8 mouse cellular contexts compared by ENCODE assay signal in genomic region chr11:60878056-60878612, GRCm38 (mm10). TPM values are rescaled to one million over a fixed set of nuclear protein-coding genes. Genes with fewer than 3 reads are reported as not detected.
A peak's percentile ranks its signal among the peaks of the same experiment; 100 is the strongest.
DNase-seq lines count a peak whose midpoint lies in the region; ATAC-seq and TF ChIP-seq lines count a peak whose summit lies in the region.

No protein-coding gene starts in this region.

- under 1% methylated on average over 47 of the region's 52 CpGs for WGBS in embryonic facial prominence, embryonic 15.5 days
- under 1% methylated on average over 39 of the region's 52 CpGs for WGBS in heart, postnatal 0 days
- WGBS in lung, postnatal 0 days: 0% methylated on average over 36 of the region's 52 CpGs
- under 1% methylated on average over 48 of the region's 52 CpGs for WGBS in small intestine, adult 2 months

- peak; percentile 28; the same call in 1 of the 2 replicates for TF ChIP-seq CTCF in heart, postnatal 0 days (IDR thresholded peaks at IDR 0.05; ENCODE audit: low read depth)
- peak; percentile 59 for TF ChIP-seq CTCF in lung, postnatal 0 days (IDR thresholded peaks at IDR 0.05)
- TF ChIP-seq CTCF in small intestine, adult 2 months (IDR thresholded peaks at IDR 0.05; ENCODE audit: extremely low read depth, insufficient read length, insufficient replicate concordance, low read depth, low read length): no peak

- H3K4me3 ChIP-seq in embryonic facial prominence, embryonic 15.5 days (replicated peaks): peak overlapping the region; percentile 99
- peak overlapping the region; percentile 95 for H3K4me3 ChIP-seq in heart, postnatal 0 days (ENCODE audit: low read depth, low read length)
- H3K4me3 ChIP-seq in lung, postnatal 0 days (ENCODE audit: low read depth, low read length): peak overlapping the region; percentile 92
- peak overlapping the region; percentile 90 for H3K4me3 ChIP-seq in small intestine, adult 2 months (ENCODE audit: low read depth, low read length)

- peak; percentile 62 for ATAC-seq in embryonic facial prominence, embryonic 15.5 days (ENCODE audit: insufficient number of reproducible peaks, low FRiP score, low TSS enrichment, low read depth)
- peak; percentile 42 for ATAC-seq in heart, postnatal 0 days (ENCODE audit: insufficient read depth, low read depth)
- peak; percentile 53 for ATAC-seq in lung, postnatal 0 days

- no peaks in the 10 kb centered on the region for H3K27me3 ChIP-seq in embryonic facial prominence, embryonic 15.5 days
- no peaks in the 10 kb centered on the region for H3K27me3 ChIP-seq in heart, postnatal 0 days (ENCODE audit: control insufficient read depth, insufficient read depth, low read length)
- no peaks in the 10 kb centered on the region for H3K27me3 ChIP-seq in lung, postnatal 0 days (replicated peaks; ENCODE audit: insufficient read depth, low read length)
- no peaks in the 10 kb centered on the region for H3K27me3 ChIP-seq in small intestine, adult 2 months (ENCODE audit: control insufficient read depth, insufficient read depth, low read length)

- peak overlapping the region; percentile 69 for H3K4me2 ChIP-seq in embryonic facial prominence, embryonic 15.5 days (replicated peaks)
- H3K4me2 ChIP-seq in heart, postnatal 0 days (ENCODE audit: low read depth, low read length): peak overlapping the region; percentile 77
- H3K4me2 ChIP-seq in lung, postnatal 0 days (replicated peaks; ENCODE audit: low read depth, low read length): peak overlapping the region; percentile 74

- H3K27ac ChIP-seq in embryonic facial prominence, embryonic 15.5 days (replicated peaks): peak overlapping the region; percentile 98
- H3K27ac ChIP-seq in heart, postnatal 0 days (ENCODE audit: low read depth): peak overlapping the region; percentile 98
- H3K27ac ChIP-seq in lung, postnatal 0 days (ENCODE audit: low read length): peak overlapping the region; percentile 97
- H3K27ac ChIP-seq in small intestine, adult 2 months (ENCODE audit: insufficient read depth, low read depth, low read length): peak overlapping the region; percentile 60

- peaks cover 41% of the 10 kb centered on the region for H3K4me1 ChIP-seq in embryonic facial prominence, embryonic 15.5 days
- peaks cover 42% of the 10 kb centered on the region for H3K4me1 ChIP-seq in heart, postnatal 0 days (ENCODE audit: control insufficient read depth, insufficient read depth)
- H3K4me1 ChIP-seq in lung, postnatal 0 days (ENCODE audit: insufficient read depth, low read depth, low read length): peaks cover 9% of the 10 kb centered on the region
- peaks cover 12% of the 10 kb centered on the region; the same call in 1 of the 2 replicates for H3K4me1 ChIP-seq in small intestine, adult 2 months (ENCODE audit: control insufficient read depth, insufficient read depth, insufficient read length, low read length)

- no peak for TF ChIP-seq POLR2A in small intestine, adult 2 months (IDR thresholded peaks at IDR 0.05; ENCODE audit: low read depth, low read length)

- TF ChIP-seq EP300 in heart, postnatal 0 days (IDR thresholded peaks at IDR 0.05; ENCODE audit: low read depth): no peak
- TF ChIP-seq EP300 in lung, postnatal 0 days (IDR thresholded peaks at IDR 0.05): peak; percentile 50; the same call in 1 of the 2 replicates

- DNase-seq in heart, adult 8-10 months (ENCODE audit: low spot score): peak; percentile 56
- DNase-seq in heart, adult 11 months: no peak
- peak; percentile 62 for DNase-seq in R1 (ENCODE audit: low read depth, low spot score)
- peak; percentile 61 for DNase-seq in heart, postnatal 0 days (ENCODE audit: low spot score)
- peak; percentile 75 to 84 for DNase-seq in kidney, postnatal 4 days
- peak; percentile 84 for DNase-seq in lung, postnatal 0 days (ENCODE audit: low spot score)

- H3K36me3 ChIP-seq in embryonic facial prominence, embryonic 15.5 days: 0 out of 2 replicates have a peak, but pooled peaks cover 5% of the 10 kb centered on the region
- H3K36me3 ChIP-seq in heart, postnatal 0 days (replicated peaks; ENCODE audit: control insufficient read depth, insufficient read depth, low read length): no peaks in the 10 kb centered on the region
- H3K36me3 ChIP-seq in lung, postnatal 0 days (ENCODE audit: insufficient read depth, low read length): no peaks in the 10 kb centered on the region
- H3K36me3 ChIP-seq in small intestine, adult 2 months (ENCODE audit: control insufficient read depth, insufficient read depth, low read length): no peaks in the 10 kb centered on the region; the same call in 1 of the 2 replicates

- H3K9ac ChIP-seq in embryonic facial prominence, embryonic 15.5 days: peak overlapping the region; percentile 91
- H3K9ac ChIP-seq in heart, postnatal 0 days (replicated peaks; ENCODE audit: low read depth, low read length): peak overlapping the region; percentile 95
- peak overlapping the region; percentile 88 for H3K9ac ChIP-seq in lung, postnatal 0 days (replicated peaks; ENCODE audit: low read depth)

- no peaks in the 10 kb centered on the region for H3K9me3 ChIP-seq in embryonic facial prominence, embryonic 15.5 days (replicated peaks)
- H3K9me3 ChIP-seq in heart, postnatal 0 days (replicated peaks; ENCODE audit: control insufficient read depth, low read length): no peaks in the 10 kb centered on the region
- no peaks in the 10 kb centered on the region for H3K9me3 ChIP-seq in lung, postnatal 0 days (ENCODE audit: low read length)

RNA-seq across cellular contexts. Expression of gene Tmem11, which starts 0.9 kb away (rescaled TPM):
- 10 to 100 TPM; 29.8 to 35.3 (median 31.1) TPM for total RNA-seq in heart, adult 8-10 months (2022)
- 61.7 and 65.5 TPM in 2 replicates for polyA plus RNA-seq in embryonic facial prominence, embryonic 15.5 days (2015; fragmentation: Nextera tagmentation; extraction: Ambion mirVana)
- total RNA-seq in heart, postnatal 0 days (2014; rRNA removed; ENCODE audit: low replicate concordance): 45.2 and 54.8 TPM in 2 replicates
- 56.2 and 58.6 TPM in 2 replicates for polyA plus RNA-seq in heart, postnatal 0 days (2015; fragmentation: Nextera tagmentation; extraction: Ambion mirVana)
- polyA plus RNA-seq in lung, postnatal 0 days (2015; fragmentation: Nextera tagmentation; extraction: Ambion mirVana): 45.3 and 48.4 TPM in 2 replicates
- 35.6 and 55.5 TPM in 2 replicates for polyA plus RNA-seq in small intestine, adult 2 months (2012; rRNA removed)

RNA-seq across cellular contexts. Expression of gene Natd1, which starts 36.4 kb away (rescaled TPM):
- total RNA-seq in heart, adult 8-10 months (2022): 10 to 100 TPM in 2 of 4 experiments, 1 to 10 TPM in 2; 8.6 to 15.0 (median 11.0) TPM
- polyA plus RNA-seq in embryonic facial prominence, embryonic 15.5 days (2015; fragmentation: Nextera tagmentation; extraction: Ambion mirVana): 19.9 and 23.0 TPM in 2 replicates
- total RNA-seq in heart, postnatal 0 days (2014; rRNA removed; ENCODE audit: low replicate concordance): 25.2 and 32.1 TPM in 2 replicates
- 11.2 and 13.1 TPM in 2 replicates for polyA plus RNA-seq in heart, postnatal 0 days (2015; fragmentation: Nextera tagmentation; extraction: Ambion mirVana)
- polyA plus RNA-seq in lung, postnatal 0 days (2015; fragmentation: Nextera tagmentation; extraction: Ambion mirVana): 17.0 and 19.1 TPM in 2 replicates
- polyA plus RNA-seq in small intestine, adult 2 months (2012; rRNA removed): 7.1 and 13.2 TPM in 2 replicates

RNA-seq across cellular contexts. Expression of gene Dhrs7b, which starts 47.7 kb away (rescaled TPM):
- total RNA-seq in heart, adult 8-10 months (2022): 10 to 100 TPM; 19.9 to 23.9 (median 21.3) TPM
- polyA plus RNA-seq in embryonic facial prominence, embryonic 15.5 days (2015; fragmentation: Nextera tagmentation; extraction: Ambion mirVana): 38.9 and 39.0 TPM in 2 replicates
- 20.7 and 28.4 TPM in 2 replicates for total RNA-seq in heart, postnatal 0 days (2014; rRNA removed; ENCODE audit: low replicate concordance)
- 22.9 and 27.8 TPM in 2 replicates for polyA plus RNA-seq in heart, postnatal 0 days (2015; fragmentation: Nextera tagmentation; extraction: Ambion mirVana)
- polyA plus RNA-seq in lung, postnatal 0 days (2015; fragmentation: Nextera tagmentation; extraction: Ambion mirVana): 24.2 and 28.7 TPM in 2 replicates
- polyA plus RNA-seq in small intestine, adult 2 months (2012; rRNA removed): 17.7 and 34.1 TPM in 2 replicates

RNA-seq across cellular contexts. Expression of gene Map2k3, which starts 53.7 kb away (rescaled TPM):
- total RNA-seq in heart, adult 8-10 months (2022): 10 to 100 TPM; 74.6 to 80.8 (median 77.0) TPM
- 102 and 113 TPM in 2 replicates for polyA plus RNA-seq in embryonic facial prominence, embryonic 15.5 days (2015; fragmentation: Nextera tagmentation; extraction: Ambion mirVana)
- 32.6 and 35.7 TPM in 2 replicates for total RNA-seq in heart, postnatal 0 days (2014; rRNA removed; ENCODE audit: low replicate concordance)
- 48.3 and 48.6 TPM in 2 replicates for polyA plus RNA-seq in heart, postnatal 0 days (2015; fragmentation: Nextera tagmentation; extraction: Ambion mirVana)
- 97.1 and 106 TPM in 2 replicates for polyA plus RNA-seq in lung, postnatal 0 days (2015; fragmentation: Nextera tagmentation; extraction: Ambion mirVana)
- polyA plus RNA-seq in small intestine, adult 2 months (2012; rRNA removed): 71.6 and 98.9 TPM in 2 replicates
